Comparison of ENCODE assay signal across 8 mouse cellular contexts in the genomic region with DNA sequence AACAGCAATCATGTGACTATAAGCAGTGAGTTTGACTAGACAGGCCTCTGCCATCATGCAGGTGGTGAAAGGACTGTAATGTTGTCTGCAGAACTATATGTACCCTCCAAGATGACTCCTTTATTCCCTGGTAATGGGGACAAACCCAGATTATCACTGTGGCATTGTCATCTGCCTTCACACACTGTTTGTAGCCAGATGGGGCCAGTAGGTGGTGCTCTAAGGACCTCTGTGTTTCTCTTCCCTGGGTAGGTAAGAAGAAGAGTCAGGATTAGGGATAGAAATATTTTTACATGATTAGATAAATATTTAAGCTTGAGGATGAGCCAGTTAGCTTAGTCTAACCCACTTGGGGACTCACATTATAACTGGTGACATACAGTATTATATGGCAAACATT. TPM values are rescaled to one million over a fixed set of nuclear protein-coding genes. Genes with fewer than 3 reads are reported as not detected.
DNase-seq lines count a peak whose midpoint lies in the region; ATAC-seq and TF ChIP-seq lines count a peak whose summit lies in the region.

No protein-coding gene starts in this region.

- H3K36me3 ChIP-seq in forebrain, embryonic 14.5 days (ENCODE audit: control insufficient read depth, insufficient read depth, low read length), result peaks cover 70% of the 10 kb centered on the region

- peak; percentile 43; the same call in 1 of the 2 replicates for TF ChIP-seq CTCF in lung, adult 2 months (IDR thresholded peaks at IDR 0.05; ENCODE audit: insufficient read depth, low read length)

- no peak for TF ChIP-seq POLR2A in lung, adult 2 months (IDR thresholded peaks at IDR 0.05; ENCODE audit: borderline replicate concordance, extremely low read depth, low read depth, low read length)

- no peak overlapping the region for H3K27ac ChIP-seq in forebrain, embryonic 14.5 days (ENCODE audit: low read depth, low read length)

- H3K9me3 ChIP-seq in forebrain, embryonic 14.5 days (replicated peaks; ENCODE audit: control insufficient read depth, low read length), result no peaks in the 10 kb centered on the region

- no peaks in the 10 kb centered on the region for H3K4me1 ChIP-seq in forebrain, embryonic 14.5 days (ENCODE audit: control insufficient read depth, insufficient read depth, low read length)
- H3K4me1 ChIP-seq in lung, adult 2 months (ENCODE audit: control insufficient read depth, insufficient read depth, low read length), result no peaks in the 10 kb centered on the region

- H3K4me3 ChIP-seq in forebrain, embryonic 14.5 days (ENCODE audit: low read depth, low read length), result no peak overlapping the region
- no peak overlapping the region for H3K4me3 ChIP-seq in lung, adult 2 months (replicated peaks; ENCODE audit: extremely low read depth, low read depth, low read length)

- no peak overlapping the region for H3K9ac ChIP-seq in forebrain, embryonic 14.5 days (ENCODE audit: low read length)

- H3K27me3 ChIP-seq in forebrain, embryonic 14.5 days (replicated peaks; ENCODE audit: control insufficient read depth, insufficient read depth, low read length), result no peaks in the 10 kb centered on the region

- no peak overlapping the region for H3K4me2 ChIP-seq in forebrain, embryonic 14.5 days (ENCODE audit: low read length)

- DNase-seq in adrenal gland, adult 18-20 months (ENCODE audit: low spot score in 2 of 2), result peak; percentile 61 to 65
- no peak for DNase-seq in adrenal gland, adult 8-10 months
- DNase-seq in 416B (ENCODE audit: low read depth), result peak; percentile 58
- peak; percentile 86 for DNase-seq in brain, adult 2 months (ENCODE audit: low read depth, low spot score)
- peak; percentile 72 for DNase-seq in forebrain, embryonic 14.5 days (ENCODE audit: low spot score)
- peak; percentile 66 for DNase-seq in kidney, postnatal 14 days
- peak; percentile 48 for DNase-seq in lung, adult 2 months
- DNase-seq in retina, postnatal 7 days (ENCODE audit: low read depth, low spot score), result peak; percentile 53

- ATAC-seq in forebrain, embryonic 14.5 days, result peak; percentile 60; the same call in 1 of the 2 replicates

RNA-seq across cellular contexts. Expression of a gene that starts 19.1 kb away (rescaled TPM):
- 10 to 100 TPM; 52.5 to 75.2 TPM for total RNA-seq in adrenal gland, adult 18-20 months (2021)
- 100 to 1,000 TPM in 1 of 4 experiments, 10 to 100 TPM in 3; 66.4 to 108 (median 85.9) TPM for total RNA-seq in adrenal gland, adult 8-10 months (2022)
- polyA plus RNA-seq in forebrain, embryonic 14.5 days (2014; fragmentation: Nextera tagmentation; extraction: Ambion mirVana), result 10.4 and 14.3 TPM in 2 replicates
- polyA plus RNA-seq in lung, adult 2 months (2012; rRNA removed), result 9.7 and 11.6 TPM in 2 replicates

RNA-seq across cellular contexts. Expression of a gene that starts 19.4 kb away (rescaled TPM):
- total RNA-seq in adrenal gland, adult 18-20 months (2021), result 10 to 100 TPM; 95.0 to 97.9 TPM
- 100 to 1,000 TPM in 2 of 4 experiments, 10 to 100 TPM in 2; 90.8 to 118 (median 104) TPM for total RNA-seq in adrenal gland, adult 8-10 months (2022)
- 99.9 and 105 TPM in 2 replicates for polyA plus RNA-seq in forebrain, embryonic 14.5 days (2014; fragmentation: Nextera tagmentation; extraction: Ambion mirVana)
- 5.2 and 10.0 TPM in 2 replicates for polyA plus RNA-seq in lung, adult 2 months (2012; rRNA removed)
